Mouse (Mus musculus) CD4-positive, CD25-positive, alpha-beta regulatory T cell, adult 4 months (primary cell): ENCODE measurements at regions not wholly inside any gene's neighbourhood (a gene's known extent, or its start where the extent isn't known, plus 50 kb on each side); places are given as distances from the start of the nearest gene placed in this dataset.

Experiments used
- ATAC-seq: one replicate; pipeline ENCODE4 v1.8.0; 2017

DNA sequence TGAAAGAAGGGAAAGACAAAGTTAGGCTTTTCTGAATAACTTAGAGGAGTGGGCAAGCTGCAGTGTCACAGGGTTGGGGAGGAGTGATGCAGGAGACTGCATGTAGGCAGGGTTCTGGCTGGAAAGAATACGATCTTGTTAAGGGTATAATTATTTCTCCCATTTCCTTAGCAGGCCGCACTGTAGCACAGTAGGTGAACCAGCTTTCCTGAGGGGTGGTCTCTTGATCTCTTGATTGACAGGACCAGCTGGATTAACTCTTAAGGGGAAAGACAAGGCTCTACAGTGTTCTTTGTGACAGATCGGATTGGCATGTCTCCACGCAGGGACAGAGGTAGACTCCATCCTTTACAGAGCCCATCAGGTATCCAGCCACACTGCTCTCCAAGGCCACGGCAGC lies 54.5 kb upstream of the Meis1 start:
- no peak for ATAC-seq

DNA sequence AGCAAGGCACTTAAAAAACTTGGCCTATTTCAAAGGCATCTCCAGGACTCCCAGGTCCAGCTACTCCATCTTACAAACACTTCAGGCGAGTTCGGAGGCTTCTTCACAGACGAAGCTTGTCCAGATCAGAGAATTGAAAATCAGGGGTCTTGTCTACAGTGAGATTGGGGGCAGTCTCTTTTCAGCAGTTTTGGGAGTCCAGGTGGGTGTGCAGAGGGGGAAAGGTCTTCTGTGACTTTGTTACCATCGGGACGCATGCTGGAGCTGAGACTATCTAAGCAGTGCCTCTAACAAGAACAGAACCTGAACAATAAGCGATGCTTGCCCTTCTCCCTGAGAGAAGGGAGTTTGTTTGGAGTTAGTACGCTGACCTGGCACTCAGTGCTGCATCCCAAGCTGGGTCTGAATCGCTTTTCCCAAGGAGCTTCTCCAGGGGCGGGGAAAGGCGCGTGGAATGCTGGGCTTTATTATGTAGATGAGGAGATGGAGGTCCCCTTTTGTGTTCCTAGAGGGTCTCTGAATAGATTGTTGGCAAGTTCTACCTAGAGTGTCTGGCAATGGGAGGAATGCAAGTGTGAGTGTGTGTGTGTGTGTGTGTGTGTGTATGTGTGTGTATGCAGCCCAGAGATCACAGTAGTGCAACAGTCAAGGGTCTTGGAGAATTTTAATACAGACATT lies 55.2 kb upstream of the Meis1 start:
- ATAC-seq = no peak

DNA sequence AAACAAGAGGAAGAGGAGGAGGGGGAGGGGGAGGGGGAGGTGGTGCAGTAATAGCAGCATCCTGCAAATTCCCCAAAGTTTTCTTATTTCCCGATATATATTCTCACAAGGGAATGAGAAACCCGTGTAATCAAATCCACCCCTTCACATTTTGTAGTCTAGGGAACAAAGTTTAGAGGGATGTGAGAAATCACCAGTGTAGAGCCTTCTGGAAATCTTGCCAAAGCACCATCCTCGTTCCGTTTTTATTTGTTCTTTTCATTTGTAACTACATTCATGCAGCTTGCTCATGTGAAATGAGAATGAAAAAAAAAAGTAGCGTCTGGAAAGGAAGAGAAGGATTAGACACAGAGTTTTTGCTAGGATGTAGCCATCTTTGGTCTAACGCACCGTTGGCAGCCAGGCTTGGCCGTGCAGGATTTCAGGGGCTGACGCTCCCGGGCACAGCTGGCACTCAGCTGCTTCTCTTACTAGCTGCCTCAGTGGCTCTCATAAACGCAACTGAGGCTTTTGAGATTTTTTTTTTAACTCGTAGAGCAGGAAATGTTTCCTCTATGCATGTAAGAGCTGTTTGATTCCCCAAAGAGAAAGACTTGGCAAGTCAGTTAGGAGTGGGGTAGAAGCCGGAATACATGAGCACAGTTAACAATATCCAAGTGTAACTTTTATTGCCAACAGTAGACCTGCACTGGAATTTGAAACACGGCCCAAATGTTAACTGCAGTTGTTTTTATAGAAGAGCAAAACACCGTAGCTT lies 72.5 kb upstream of the Meis1 start:
- no peak for ATAC-seq

- no peak for ATAC-seq
Observed at GRCm38 (mm10) chr11:19092967-19093745, 74.4 kb upstream of the Meis1 start.

GRCm38 (mm10) chr11:19093749-19094148 lies 75.0 kb upstream of the Meis1 start:
- ATAC-seq = no peak

- no peak for ATAC-seq
Observed at GRCm38 (mm10) chr11:19094183-19094582, 75.4 kb upstream of the Meis1 start.

- ATAC-seq = no peak
Observed at GRCm38 (mm10) chr11:19102981-19103568, 84.3 kb upstream of the Meis1 start.

DNA sequence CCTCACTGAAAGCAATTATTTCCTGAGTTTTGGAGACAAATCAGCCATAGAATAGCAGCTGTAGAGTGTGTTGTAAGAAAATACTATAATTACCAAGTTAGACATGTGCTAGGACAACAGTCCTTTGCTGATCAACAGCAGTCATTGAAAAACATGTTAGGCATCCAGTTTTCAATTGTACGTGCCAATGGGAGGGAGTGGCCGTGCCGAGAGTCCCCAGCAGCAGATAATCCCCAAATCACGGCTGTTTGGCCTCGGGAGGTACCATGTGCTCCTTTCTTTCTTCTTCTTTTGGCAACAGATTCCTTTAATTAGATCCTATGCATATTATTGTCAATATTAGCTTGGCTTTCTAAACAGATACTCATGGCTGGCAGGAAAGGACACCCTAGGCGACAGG lies 88.4 kb upstream of the Meis1 start:
- ATAC-seq = no peak

- ATAC-seq = no peak
Observed at GRCm38 (mm10) chr11:19109055-19109454, 90.3 kb upstream of the Meis1 start.

DNA sequence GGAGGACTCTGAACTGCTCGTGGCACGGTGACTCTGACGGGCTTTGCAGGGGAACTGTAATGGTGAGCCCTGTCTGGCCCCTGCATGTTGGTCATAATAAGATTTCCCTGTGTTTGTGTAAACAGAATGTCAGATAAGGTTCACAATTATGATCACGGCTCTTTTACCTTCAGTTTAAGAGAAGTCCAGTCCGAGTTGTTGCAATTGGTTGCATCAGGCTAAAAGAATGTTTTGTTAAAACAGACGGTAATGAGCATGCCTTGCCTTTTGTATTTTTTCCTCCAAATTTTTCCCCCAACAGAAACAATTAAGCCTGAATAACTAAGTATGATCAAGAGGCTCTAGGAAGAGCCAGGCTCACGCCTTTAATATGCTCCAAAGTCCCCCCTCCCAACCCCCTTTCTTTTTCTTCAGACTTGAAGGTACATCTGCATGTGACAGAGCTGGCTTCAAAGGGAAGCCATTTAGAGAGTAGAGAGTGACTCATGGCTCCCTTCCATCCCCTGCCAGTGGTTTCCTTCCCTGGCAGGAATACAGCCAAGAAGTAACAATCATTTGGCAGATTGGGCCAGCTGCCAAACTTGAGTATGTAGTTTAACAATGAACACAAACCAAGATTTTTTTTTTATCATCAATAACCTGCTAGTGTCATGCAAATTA lies 93.3 kb upstream of the Meis1 start:
- no peak for ATAC-seq

DNA sequence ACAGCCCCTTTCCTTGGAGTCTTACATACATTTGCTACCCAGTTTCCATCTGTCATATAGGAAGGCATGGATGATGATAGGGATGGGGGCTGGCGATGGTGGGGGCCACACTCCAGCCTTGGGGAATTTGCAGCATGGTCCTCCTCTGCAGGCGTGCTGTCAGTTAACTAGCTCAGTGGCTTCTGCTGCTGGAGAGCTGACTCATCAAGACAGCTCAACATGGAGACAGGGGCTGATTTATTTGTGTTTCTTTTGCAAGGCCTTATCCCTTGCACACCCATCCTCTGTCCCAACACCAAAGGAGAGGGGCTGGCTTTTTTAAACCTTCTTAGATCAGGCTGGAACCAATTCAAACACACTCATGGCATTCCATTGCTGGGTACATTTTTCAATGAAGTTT lies 98.3 kb upstream of the Meis1 start:
- no peak for ATAC-seq

GRCm38 (mm10) chr11:19118258-19118657 lies 99.5 kb upstream of the Meis1 start:
- ATAC-seq = no peak

DNA sequence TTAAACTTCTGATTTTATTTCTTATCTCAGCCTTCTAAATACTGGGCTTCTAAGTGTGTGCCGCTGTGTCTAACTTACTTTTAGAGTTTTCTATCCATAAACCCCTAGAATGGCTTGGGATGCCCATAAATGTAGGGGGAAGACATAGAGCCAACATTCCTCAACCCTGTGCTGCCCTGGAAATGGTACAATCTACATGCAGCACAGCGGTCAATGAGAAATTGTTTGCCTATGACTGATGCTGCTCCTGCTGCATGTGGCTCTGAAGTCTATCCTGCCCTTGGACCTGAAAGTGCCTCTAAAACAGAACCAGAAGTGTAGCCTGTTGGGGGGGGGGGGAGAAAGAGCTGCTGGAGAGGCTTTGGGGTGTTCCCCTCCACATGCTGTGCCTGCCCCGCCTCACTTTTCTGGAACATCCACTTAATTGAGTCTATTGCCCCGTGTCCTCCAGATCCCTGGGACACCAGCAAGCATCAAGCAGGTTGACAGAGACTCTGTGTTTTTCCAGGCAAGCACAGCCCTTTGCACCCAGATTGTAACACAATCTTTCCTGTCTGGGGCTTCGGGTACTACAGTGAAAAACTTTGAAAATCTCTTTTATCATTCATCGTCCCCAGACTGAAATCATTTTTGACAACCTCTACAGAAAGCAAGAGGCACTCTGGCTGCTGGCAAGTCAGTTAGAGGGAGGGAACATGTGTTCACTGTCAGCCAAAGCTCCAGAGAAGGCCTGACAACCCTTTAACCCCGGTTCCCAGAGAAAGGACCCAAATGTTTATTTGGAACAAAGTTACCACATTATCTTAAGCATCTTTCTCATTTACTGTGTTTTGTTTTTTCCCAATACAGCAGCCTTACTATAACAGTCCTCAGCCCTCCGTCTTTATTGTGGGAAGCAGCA lies 101.4 kb upstream of the Meis1 start:
- ATAC-seq = no peak

- ATAC-seq = no peak
Observed at GRCm38 (mm10) chr11:19120871-19121270, 102.1 kb upstream of the Meis1 start.

GRCm38 (mm10) chr11:19135375-19136050 lies 116.7 kb upstream of the Meis1 start:
- ATAC-seq = no peak

DNA sequence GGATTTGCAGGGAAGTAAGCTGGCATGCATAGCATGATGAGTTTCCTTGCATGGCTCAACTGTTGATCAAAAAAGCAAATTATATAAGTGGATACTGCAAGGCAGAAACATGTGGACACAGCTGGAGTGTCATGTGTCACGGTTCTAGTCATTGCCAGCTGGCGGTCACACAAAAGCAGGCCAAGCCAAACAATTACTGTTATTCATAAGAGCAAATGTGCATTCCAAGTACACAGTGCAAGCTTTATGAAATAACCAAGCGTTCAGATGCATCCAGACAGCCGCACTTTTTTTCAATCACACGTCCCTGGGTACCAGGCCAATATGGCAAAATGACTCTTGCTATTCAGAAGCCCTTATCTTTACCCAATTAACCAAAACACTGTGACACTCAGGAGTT lies 119.6 kb upstream of the Meis1 start:
- ATAC-seq = no peak

- ATAC-seq = no peak
Observed at GRCm38 (mm10) chr11:19138831-19139230, 120.0 kb upstream of the Meis1 start.

DNA sequence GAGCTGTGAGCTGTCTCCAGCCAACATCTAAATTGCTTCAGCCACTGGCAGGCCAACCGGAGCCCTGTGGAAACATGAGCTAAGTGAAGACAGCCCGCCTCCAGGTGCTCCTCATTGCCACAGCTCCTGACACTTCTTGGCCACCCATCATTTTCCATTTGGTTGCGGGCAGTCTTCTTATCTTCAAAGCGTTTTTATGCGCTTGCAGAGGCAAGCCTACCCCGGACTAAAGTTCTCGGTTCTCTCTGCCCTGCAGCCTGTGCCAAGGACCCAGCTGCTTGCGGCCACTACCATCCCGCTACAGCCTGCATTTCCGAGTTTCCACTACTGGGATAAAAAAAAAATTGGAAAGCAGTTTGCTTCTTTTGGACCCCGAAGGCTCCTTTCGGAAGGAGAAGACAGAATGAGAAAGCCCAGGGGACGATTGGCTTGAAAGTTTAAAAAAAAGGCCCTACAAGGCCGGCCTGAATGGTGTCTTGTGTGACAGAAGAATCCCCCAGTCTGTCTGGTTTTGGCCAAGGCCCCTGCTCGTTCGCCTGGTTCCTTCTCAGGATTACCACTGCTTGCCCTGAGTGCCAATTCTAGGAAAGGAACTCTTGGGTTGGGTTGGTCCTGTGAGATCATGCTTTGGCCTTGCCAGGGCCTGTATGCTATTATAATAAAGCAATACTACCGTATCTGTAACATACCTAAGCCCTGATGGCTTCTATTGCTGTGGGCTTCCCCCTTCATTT lies 124.6 kb upstream of the Meis1 start:
- ATAC-seq = no peak

DNA sequence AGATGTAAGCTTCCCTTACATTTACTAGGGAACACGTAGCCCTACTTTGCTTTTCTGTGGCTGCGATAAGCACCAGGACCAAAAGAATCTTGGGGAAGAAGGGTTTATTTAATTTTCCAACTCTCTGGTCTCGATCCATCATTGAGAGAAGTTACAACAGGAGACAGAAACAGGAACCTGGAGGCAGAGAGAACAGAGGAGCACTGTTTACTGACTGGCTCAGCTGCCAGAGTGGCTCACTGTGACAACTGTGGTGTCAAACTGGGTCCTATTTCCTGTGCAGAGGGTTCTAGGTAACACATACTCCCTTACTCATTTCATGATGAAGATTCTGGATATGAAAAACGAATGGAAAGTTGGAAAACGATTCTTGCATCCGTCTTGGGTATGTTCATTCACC lies 125.7 kb upstream of the Meis1 start:
- ATAC-seq = no peak

DNA sequence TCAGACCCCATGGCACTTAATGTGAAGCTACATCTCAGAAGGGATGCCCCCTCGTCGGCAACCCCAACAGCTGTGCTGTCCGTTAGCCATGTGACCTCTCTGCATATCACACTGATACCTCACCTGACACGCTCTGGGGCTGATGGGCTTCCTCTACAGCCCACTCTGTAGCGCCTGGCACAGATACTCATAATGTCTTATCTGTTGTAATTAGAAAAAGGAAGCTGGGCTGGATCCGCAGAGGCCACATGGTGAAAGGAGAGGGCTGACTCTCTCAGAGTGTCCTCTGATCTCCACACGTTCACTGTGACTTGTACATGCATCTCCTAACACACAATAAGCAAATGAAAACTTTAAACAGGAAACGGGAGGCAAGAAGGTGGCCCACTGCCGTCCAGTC lies 126.5 kb upstream of the Meis1 start:
- no peak for ATAC-seq
